Mouse (Mus musculus) midbrain, embryonic 12.5 days (tissue): Measurements from ENCODE around the gene Ajuba. TPM values are rescaled to one million over a fixed set of nuclear protein-coding genes. Genes with fewer than 3 reads are reported as not detected.

Source experiments
- ATAC-seq: fragments of 200-750 bp; cut with Nextera tagmentation; 2 replicates; pipeline ENCODE4 v1.8.0; 2017; ENCODE audit warnings: low read depth, moderate TSS enrichment, moderate library complexity; ENCODE audit not compliant: low FRiP score
- H3K27ac ChIP-seq: fragments of 300-500 bp; sonication (generic); replicated peaks from 2 replicates; pipeline ENCODE4 v1.5.1; 2016; ENCODE audit warnings: mild to moderate bottlenecking
- H3K27me3 ChIP-seq: fragments of 300-500 bp; sonication (generic); 2 replicates; pipeline ENCODE4 v1.6.1; 2016; ENCODE audit warnings: mild to moderate bottlenecking
- H3K36me3 ChIP-seq: fragments of 300-500 bp; sonication (generic); 2 replicates; pipeline ENCODE4 v1.6.1; 2016
- H3K4me1 ChIP-seq: fragments of 300-500 bp; sonication (generic); 2 replicates; pipeline ENCODE4 v1.6.1; 2016
- H3K4me2 ChIP-seq: fragments of 300-500 bp; sonication (generic); replicated peaks from 2 replicates; pipeline ENCODE4 v1.6.1; 2016; ENCODE audit warnings: mild to moderate bottlenecking, moderate library complexity
- H3K4me3 ChIP-seq: fragments of 300-500 bp; sonication (generic); 2 replicates; pipeline ENCODE4 v1.5.1; 2016; ENCODE audit warnings: mild to moderate bottlenecking
- H3K9ac ChIP-seq: fragments of 300-500 bp; sonication (generic); replicated peaks from 2 replicates; pipeline ENCODE4 v1.6.1; 2016; ENCODE audit warnings: mild to moderate bottlenecking, moderate library complexity
- H3K9me3 ChIP-seq: fragments of 300-500 bp; sonication (generic); 2 replicates; pipeline ENCODE4 v1.6.1; 2016; ENCODE audit warnings: mild to moderate bottlenecking
- WGBS: fragments of 180-500 bp; shearing (Covaris S2); methylation state at CpG from one replicate; pipeline ENCODE4 v1.1.7; 2016; 5-methylcytosine and 5-hydroxymethylcytosine counted together
- polyA plus RNA-seq: library from polyadenylated mRNA; unstranded; fragments of >200 nt; fragmentation: Nextera tagmentation; extraction: Ambion mirVana; gene quantifications from 2 replicates; pipeline ENCODE4 v1.2.1, GENCODE M21; 2016

The Ajuba gene
- polyA plus RNA-seq, 1 experiment from 2014 or later: 46.6 TPM

DNA sequence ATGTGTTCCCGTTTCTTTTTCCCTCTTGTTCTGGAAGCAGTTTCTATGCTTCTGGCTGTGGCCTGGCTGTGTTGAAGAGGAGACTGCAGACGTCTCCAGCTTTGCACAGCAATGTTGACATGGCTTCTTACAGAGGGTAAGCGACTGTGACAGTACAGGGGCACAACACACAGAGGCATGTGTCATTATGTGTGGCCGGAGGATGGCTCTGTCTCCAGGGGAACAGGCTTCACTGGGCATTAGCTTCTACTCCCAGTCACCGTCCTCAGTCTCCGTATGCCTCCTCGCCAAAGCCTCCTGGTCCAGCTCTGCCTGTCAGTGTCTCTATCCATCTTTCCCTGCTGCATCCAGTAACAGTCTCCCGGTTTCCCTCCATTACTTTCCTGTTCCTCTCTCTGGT, 29.9 kb upstream of the Ajuba start:
- no peaks in the 10 kb centered on the region for H3K9me3 ChIP-seq
- H3K36me3 ChIP-seq: peaks cover 15% of the 10 kb centered on the region; the same call in 1 of the 2 replicates
- peaks cover 21% of the 10 kb centered on the region for H3K4me1 ChIP-seq
- H3K9ac ChIP-seq: no peak overlapping the region
- 44% methylated on average over 8 of the region's 8 CpGs for WGBS
- H3K4me2 ChIP-seq: no peak overlapping the region
- no peak overlapping the region for H3K4me3 ChIP-seq
- H3K27me3 ChIP-seq: no peaks in the 10 kb centered on the region
- ATAC-seq: no peak
- no peak overlapping the region for H3K27ac ChIP-seq

DNA sequence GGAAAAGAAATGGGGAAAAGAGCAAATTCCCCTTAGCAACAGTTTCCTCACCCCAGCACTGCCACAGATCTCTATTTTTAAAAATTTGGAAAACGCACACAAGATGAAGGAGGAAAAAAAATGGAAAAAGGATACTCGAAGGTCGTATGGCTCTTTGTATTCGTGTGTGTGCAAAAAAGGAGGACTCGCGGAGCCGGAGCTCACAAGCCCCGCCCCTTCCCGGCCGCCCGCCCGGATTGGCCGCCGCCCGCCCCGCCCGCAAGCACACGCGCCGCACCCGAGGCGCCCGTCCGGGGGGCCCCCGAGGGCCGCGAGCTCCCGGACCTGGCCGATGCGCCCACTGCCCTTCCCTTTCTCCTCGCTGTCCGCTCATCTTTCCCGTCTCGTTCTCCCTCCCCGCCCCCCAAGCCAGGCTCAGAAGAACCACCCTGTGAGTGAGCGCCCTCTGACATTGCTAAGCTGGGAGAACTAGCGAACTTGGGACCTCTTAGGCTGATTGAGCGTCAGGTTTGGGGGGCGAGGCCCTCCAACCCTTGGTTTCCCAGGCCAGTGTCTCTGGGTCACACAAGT, 28.5 kb upstream of the Ajuba start, which contains the start of gene 4931414P19Rik:
Gene 4931414P19Rik, minus strand, starts transcription at position 242 of the 570 bp plus-strand sequence.
- under 1% methylated on average over 36 of the region's 39 CpGs for WGBS
- ATAC-seq: peak; percentile 28

GRCm38 (mm10) chr14:54603686-54604085, 26.3 kb upstream of the Ajuba start:
- ATAC-seq: no peak
- Histone ChIP-seq H3K36me3 (peaks cover 6% of the 10 kb centered on the region; the same call in 1 of the 2 replicates), H3K27ac (peak overlapping the region; percentile 50), H3K27me3 (no peaks in the 10 kb centered on the region), H3K9me3 (no peaks in the 10 kb centered on the region), H3K4me1 (peaks cover 23% of the 10 kb centered on the region), H3K9ac (no peak overlapping the region), H3K4me3 (peak overlapping the region; percentile 55), H3K4me2 (peak overlapping the region; percentile 47)
- 87% methylated on average over 8 of the region's 8 CpGs for WGBS

More for the DNA sequence above, 28.5 kb upstream of the Ajuba start, which contains the start of gene 4931414P19Rik:
- peak within 1 kb of the TSS; percentile 52 for H3K9ac ChIP-seq
- H3K4me1 ChIP-seq: peaks cover 23% of the 10 kb centered on the region
- H3K27me3 ChIP-seq: no peaks in the 10 kb centered on the region
- peak within 1 kb of the TSS; percentile 46 for H3K4me3 ChIP-seq
- peak within 1 kb of the TSS; percentile 58 for H3K4me2 ChIP-seq
- H3K27ac ChIP-seq: peak within 1 kb of the TSS; percentile 50
- no peaks in the 10 kb centered on the region for H3K9me3 ChIP-seq
- H3K36me3 ChIP-seq: 0 out of 2 replicates have a peak, but pooled peaks cover 3% of the 10 kb centered on the region

GRCm38 (mm10) chr14:54603038-54603654, 25.8 kb upstream of the Ajuba start:
- peaks cover 6% of the 10 kb centered on the region; the same call in 1 of the 2 replicates for H3K36me3 ChIP-seq
- under 1% methylated on average over 46 of the region's 46 CpGs for WGBS
- H3K27ac ChIP-seq: peak overlapping the region; percentile 81
- peak overlapping the region; percentile 47 for H3K4me2 ChIP-seq
- peak; percentile 99 for ATAC-seq
- H3K9ac ChIP-seq: peak overlapping the region; percentile 71
- no peaks in the 10 kb centered on the region for H3K27me3 ChIP-seq
- peaks cover 23% of the 10 kb centered on the region for H3K4me1 ChIP-seq
- peak overlapping the region; percentile 55 for H3K4me3 ChIP-seq
- no peaks in the 10 kb centered on the region for H3K9me3 ChIP-seq

- no peaks in the 10 kb centered on the region for H3K9me3 ChIP-seq
- peaks cover 6% of the 10 kb centered on the region; the same call in 1 of the 2 replicates for H3K36me3 ChIP-seq
- H3K9ac ChIP-seq: peak overlapping the region; percentile 71
- no peaks in the 10 kb centered on the region for H3K27me3 ChIP-seq
- H3K4me3 ChIP-seq: peak overlapping the region; percentile 55
- H3K4me2 ChIP-seq: peak overlapping the region; percentile 47
- H3K4me1 ChIP-seq: peaks cover 23% of the 10 kb centered on the region
- peak; percentile 14 for ATAC-seq
- peak overlapping the region; percentile 81 for H3K27ac ChIP-seq
- WGBS: 40% methylated on average over 4 of the region's 4 CpGs
Measured at GRCm38 (mm10) chr14:54602613-54603012, 25.3 kb upstream of the Ajuba start.

DNA sequence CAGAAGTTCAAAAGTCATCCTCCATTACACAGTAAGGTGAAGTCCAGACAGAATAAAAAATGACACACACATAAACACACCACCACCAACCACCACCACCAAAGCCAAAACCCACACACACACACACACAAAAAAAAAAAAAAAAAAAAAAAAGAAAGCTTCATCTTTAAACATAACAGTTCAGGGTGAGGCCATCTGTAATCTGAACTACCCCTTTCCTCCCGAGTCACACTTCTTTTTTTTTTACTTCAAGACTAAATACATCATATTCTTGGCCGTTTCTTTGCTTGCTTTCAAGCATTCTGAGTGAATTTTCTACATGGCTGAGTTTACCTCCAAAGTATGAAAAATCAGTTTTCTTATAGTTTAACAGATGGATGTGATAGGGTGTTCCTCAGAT, 24.2 kb upstream of the Ajuba start:
- 85% methylated on average over 2 of the region's 2 CpGs for WGBS

DNA sequence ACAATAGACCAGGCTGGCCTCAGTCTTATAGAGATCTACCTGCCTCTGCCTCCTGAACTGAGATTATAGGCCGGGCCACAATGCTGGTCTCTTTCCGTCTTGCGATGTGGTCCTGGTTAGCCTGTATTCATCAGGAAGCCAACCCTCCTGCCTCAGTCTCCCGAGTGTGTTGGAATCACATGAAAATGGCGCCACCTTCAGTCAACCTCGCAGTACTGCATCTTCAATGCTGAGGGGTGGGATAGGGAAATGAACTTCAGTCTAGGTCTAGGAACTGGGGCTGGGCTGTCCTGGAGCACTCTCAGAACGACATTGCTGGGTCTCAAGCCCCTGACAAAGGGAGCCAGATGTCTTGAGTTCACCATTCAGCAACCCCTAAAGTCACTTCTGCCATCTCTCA, 19.7 kb upstream of the Ajuba start:
- H3K27ac ChIP-seq: no peak overlapping the region
- H3K36me3 ChIP-seq: peaks cover 24% of the 10 kb centered on the region
- no peak overlapping the region for H3K4me2 ChIP-seq
- H3K9me3 ChIP-seq: no peaks in the 10 kb centered on the region
- no peaks in the 10 kb centered on the region for H3K27me3 ChIP-seq
- 0 out of 2 replicates have a peak, but pooled peaks cover 4% of the 10 kb centered on the region for H3K4me1 ChIP-seq
- H3K4me3 ChIP-seq: no peak overlapping the region
- no peak for ATAC-seq
- H3K9ac ChIP-seq: no peak overlapping the region
- WGBS: 79% methylated on average over 7 of the region's 7 CpGs

More for the DNA sequence above, 24.2 kb upstream of the Ajuba start:
- Histone ChIP-seq H3K9ac (no peak overlapping the region), H3K4me1 (peaks cover 23% of the 10 kb centered on the region), H3K4me3 (no peak overlapping the region), H3K9me3 (no peaks in the 10 kb centered on the region), H3K27ac (no peak overlapping the region), H3K4me2 (no peak overlapping the region), H3K36me3 (peaks cover 6% of the 10 kb centered on the region; the same call in 1 of the 2 replicates), H3K27me3 (no peaks in the 10 kb centered on the region)
- ATAC-seq: no peak

- Histone ChIP-seq H3K36me3 (peaks cover 24% of the 10 kb centered on the region), H3K9me3 (no peaks in the 10 kb centered on the region), H3K9ac (no peak overlapping the region), H3K4me2 (no peak overlapping the region; the same call in 1 of the 2 replicates), H3K27ac (no peak overlapping the region), H3K27me3 (no peaks in the 10 kb centered on the region), H3K4me3 (no peak overlapping the region), H3K4me1 (0 out of 2 replicates have a peak, but pooled peaks cover 4% of the 10 kb centered on the region)
- WGBS: 73% methylated on average over 28 of the region's 28 CpGs
- ATAC-seq: no peak
Measured at GRCm38 (mm10) chr14:54594631-54595414, 17.5 kb upstream of the Ajuba start.

GRCm38 (mm10) chr14:54594055-54594454, 16.7 kb upstream of the Ajuba start:
- Histone ChIP-seq H3K4me2 (no peak overlapping the region), H3K4me3 (no peak overlapping the region), H3K9ac (no peak overlapping the region), H3K36me3 (peaks cover 19% of the 10 kb centered on the region), H3K4me1 (0 out of 2 replicates have a peak, but pooled peaks cover 4% of the 10 kb centered on the region), H3K9me3 (no peaks in the 10 kb centered on the region), H3K27me3 (no peaks in the 10 kb centered on the region), H3K27ac (no peak overlapping the region)
- no peak for ATAC-seq
- 94% methylated on average over 3 of the region's 3 CpGs for WGBS

GRCm38 (mm10) chr14:54592319-54592934, 15.1 kb upstream of the Ajuba start:
- Histone ChIP-seq H3K9me3 (no peaks in the 10 kb centered on the region), H3K27me3 (no peaks in the 10 kb centered on the region), H3K27ac (0 out of 2 replicates have a peak overlapping the region, but pooled peaks have one; percentile 35), H3K4me1 (0 out of 2 replicates have a peak, but pooled peaks cover 4% of the 10 kb centered on the region), H3K4me2 (no peak overlapping the region), H3K4me3 (no peak overlapping the region), H3K36me3 (peaks cover 18% of the 10 kb centered on the region), H3K9ac (no peak overlapping the region)
- 81% methylated on average over 10 of the region's 10 CpGs for WGBS
- ATAC-seq: no peak

DNA sequence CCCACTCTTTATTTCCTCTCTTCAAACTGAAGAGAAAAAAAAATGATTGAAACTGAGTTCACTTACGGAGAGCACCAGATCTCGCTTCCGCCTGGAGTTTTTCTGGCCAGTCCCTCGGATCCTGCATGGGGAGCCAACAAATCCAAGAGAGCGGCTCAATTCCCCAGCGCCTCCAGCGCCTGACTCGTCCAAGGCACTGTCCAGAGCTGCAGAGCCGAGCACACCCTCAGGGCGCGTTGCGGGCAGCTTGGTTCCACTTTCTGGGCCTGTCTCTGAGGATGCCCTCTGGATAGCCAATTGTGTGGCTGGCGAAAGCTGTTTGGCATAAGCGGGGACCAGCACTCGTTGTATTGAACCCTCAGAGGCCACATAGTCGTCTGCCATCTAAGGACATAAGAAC, 13.7 kb upstream of the Ajuba start:
- Histone ChIP-seq H3K4me1 (0 out of 2 replicates have a peak, but pooled peaks cover 4% of the 10 kb centered on the region), H3K4me2 (no peak overlapping the region), H3K27me3 (no peaks in the 10 kb centered on the region), H3K9me3 (no peaks in the 10 kb centered on the region), H3K9ac (no peak overlapping the region), H3K36me3 (peaks cover 18% of the 10 kb centered on the region), H3K4me3 (no peak overlapping the region), H3K27ac (no peak overlapping the region)
- 88% methylated on average over 16 of the region's 16 CpGs for WGBS
- ATAC-seq: no peak
